Mouse (Mus musculus) layer of hippocampus, adult 9-11 months (tissue): ENCODE measurements around the gene Slc35a1.
"Not testable (repeated sequence)": the region's sequence is repeated elsewhere in the genome, so short reads cannot be mapped to it uniquely, and the experiment has no call there.

ENCODE experiments used
- DNase-seq: peaks from one replicate; pipeline ENCODE4 v3.0.0; 2022

Slc35a1 gene

GRCm38 (mm10) chr4:34686874-34687567, at the start of gene Slc35a1:
Slc35a1 (minus strand) TSS chr4:34687438.
- peak; percentile 94 for DNase-seq

- DNase-seq, result no peak
These were observed 47.2 kb upstream of the Slc35a1 start for GRCm38 (mm10) chr4:34734461-34734860.

GRCm38 (mm10) chr4:34733415-34733814, 46.2 kb upstream of the Slc35a1 start:
- DNase-seq, result not testable (repeated sequence)

- peak; percentile 3 for DNase-seq
These were observed 42.7 kb upstream of the Slc35a1 start, which contains the start of gene Cfap206 for GRCm38 (mm10) chr4:34729851-34730341. Cfap206 (minus strand) TSS chr4:34730206.

GRCm38 (mm10) chr4:34725710-34726109, 38.5 kb upstream of the Slc35a1 start:
- not testable (repeated sequence) for DNase-seq

GRCm38 (mm10) chr4:34724306-34724705, 37.1 kb upstream of the Slc35a1 start:
- DNase-seq, result no peak

- no peak for DNase-seq
These were observed 35.9 kb upstream of the Slc35a1 start for GRCm38 (mm10) chr4:34723186-34723585.

- DNase-seq, result no peak
These were observed 33.1 kb upstream of the Slc35a1 start for GRCm38 (mm10) chr4:34720127-34720895.

GRCm38 (mm10) chr4:34719421-34719820, 32.2 kb upstream of the Slc35a1 start:
- DNase-seq, result no peak

- DNase-seq, result no peak
These were observed 27.8 kb upstream of the Slc35a1 start for GRCm38 (mm10) chr4:34715062-34715461.

- DNase-seq, result no peak
These were observed 20.9 kb upstream of the Slc35a1 start for GRCm38 (mm10) chr4:34708127-34708526.

GRCm38 (mm10) chr4:34707248-34707647, 20.0 kb upstream of the Slc35a1 start:
- DNase-seq, result no peak

GRCm38 (mm10) chr4:34703029-34703428, 15.8 kb upstream of the Slc35a1 start:
- no peak for DNase-seq

GRCm38 (mm10) chr4:34702231-34702630, 15.0 kb upstream of the Slc35a1 start:
- no peak for DNase-seq

GRCm38 (mm10) chr4:34701528-34701927, 14.3 kb upstream of the Slc35a1 start:
- no peak for DNase-seq

- no peak for DNase-seq
These were observed 783 bp upstream of the Slc35a1 start for GRCm38 (mm10) chr4:34688021-34688420.

- DNase-seq, result no peak
These were observed 6.7 kb downstream of the Slc35a1 start for GRCm38 (mm10) chr4:34680530-34680929.

- DNase-seq, result no peak
These were observed 13.5 kb downstream of the Slc35a1 start for GRCm38 (mm10) chr4:34673721-34674120.

GRCm38 (mm10) chr4:34667923-34668322, 19.3 kb downstream of the Slc35a1 start:
- no peak for DNase-seq

- no peak for DNase-seq
These were observed 25.3 kb downstream of the Slc35a1 start for GRCm38 (mm10) chr4:34661927-34662326.

- DNase-seq, result no peak
These were observed 25.7 kb downstream of the Slc35a1 start for GRCm38 (mm10) chr4:34661514-34661913.

- no peak for DNase-seq
These were observed 28.2 kb downstream of the Slc35a1 start for GRCm38 (mm10) chr4:34659012-34659411.

GRCm38 (mm10) chr4:34656101-34656500, 31.1 kb downstream of the Slc35a1 start:
- DNase-seq, result no peak

GRCm38 (mm10) chr4:34653179-34653578, 34.1 kb downstream of the Slc35a1 start:
- no peak for DNase-seq
